Mouse (Mus musculus): ENCODE results near the gene Kifc1.

Kifc1 gene

GRCm38 (mm10) chr17:33890533-33891059 lies at the start of gene Kifc1:
TSS of gene Kifc1 (minus strand) at chr17:33890661.
- DNase-seq (ENCODE audit: low read depth), result peak; percentile 99

GRCm38 (mm10) chr17:33938783-33939182 lies 48.3 kb upstream of the Kifc1 start:
- no peak for DNase-seq (ENCODE audit: low read depth)

GRCm38 (mm10) chr17:33936993-33937392 lies 46.5 kb upstream of the Kifc1 start:
- no peak for DNase-seq (ENCODE audit: low read depth)

- DNase-seq (ENCODE audit: low read depth), result no peak
Measured at GRCm38 (mm10) chr17:33935422-33936055, 45.1 kb upstream of the Kifc1 start.

GRCm38 (mm10) chr17:33932970-33933369 lies 42.5 kb upstream of the Kifc1 start:
- DNase-seq (ENCODE audit: low read depth), result no peak

- DNase-seq (ENCODE audit: low read depth), result no peak
Measured at GRCm38 (mm10) chr17:33932448-33932847, 42.0 kb upstream of the Kifc1 start.

GRCm38 (mm10) chr17:33931947-33932346 lies 41.5 kb upstream of the Kifc1 start:
- no peak for DNase-seq (ENCODE audit: low read depth)

GRCm38 (mm10) chr17:33931159-33931866 lies 40.9 kb upstream of the Kifc1 start:
- no peak for DNase-seq (ENCODE audit: low read depth)

GRCm38 (mm10) chr17:33930280-33931158 lies 40.1 kb upstream of the Kifc1 start:
- no peak for DNase-seq (ENCODE audit: low read depth)

GRCm38 (mm10) chr17:33929371-33930279 lies 39.2 kb upstream of the Kifc1 start, which contains the start of gene Rgl2:
TSS of gene Rgl2 (plus strand) at chr17:33929543.
- DNase-seq (ENCODE audit: low read depth), result peak; percentile 89

GRCm38 (mm10) chr17:33928251-33928947 lies 37.9 kb upstream of the Kifc1 start:
- DNase-seq (ENCODE audit: low read depth), result no peak

GRCm38 (mm10) chr17:33926207-33926932 lies 35.9 kb upstream of the Kifc1 start:
- DNase-seq (ENCODE audit: low read depth), result no peak

- DNase-seq (ENCODE audit: low read depth), result no peak
Measured at GRCm38 (mm10) chr17:33925406-33926116, 35.1 kb upstream of the Kifc1 start.

GRCm38 (mm10) chr17:33924577-33925283 lies 34.3 kb upstream of the Kifc1 start:
- DNase-seq (ENCODE audit: low read depth), result no peak

- DNase-seq (ENCODE audit: low read depth), result no peak
Measured at GRCm38 (mm10) chr17:33921361-33921760, 30.9 kb upstream of the Kifc1 start.

- peak; percentile 90 for DNase-seq (ENCODE audit: low read depth)
Measured at GRCm38 (mm10) chr17:33920282-33921097, 30.0 kb upstream of the Kifc1 start.

GRCm38 (mm10) chr17:33919351-33920281 lies 29.2 kb upstream of the Kifc1 start:
- peak; percentile 91 for DNase-seq (ENCODE audit: low read depth)
